Mouse (Mus musculus) lung, embryonic 15.5 days (tissue): ENCODE measurements at regions not wholly inside any gene's neighbourhood (a gene's known extent, or its start where the extent isn't known, plus 50 kb on each side); places are given as distances from the start of the nearest gene placed in this dataset.

Source experiments
- ATAC-seq: fragments of 200-750 bp; cut with Nextera tagmentation; 2 replicates; pipeline ENCODE4 v1.8.0; 2017; ENCODE audit warnings: moderate number of reproducible peaks, borderline replicate concordance; ENCODE audit not compliant: low FRiP score, low TSS enrichment; ENCODE audit errors: extremely low read depth
- H3K27ac ChIP-seq: fragments of 300-500 bp; sonication (generic); 2 replicates; pipeline ENCODE4 v1.5.1; 2015; ENCODE audit warnings: moderate library complexity, mild to moderate bottlenecking, inconsistent platforms
- H3K27me3 ChIP-seq: fragments of 300-500 bp; sonication (generic); 2 replicates; pipeline ENCODE4 v1.6.1; 2015; ENCODE audit warnings: inconsistent platforms
- H3K36me3 ChIP-seq: fragments of 300-500 bp; sonication (generic); 2 replicates; pipeline ENCODE4 v1.6.1; 2015; ENCODE audit warnings: inconsistent platforms
- H3K4me1 ChIP-seq: fragments of 300-500 bp; sonication (generic); 2 replicates; pipeline ENCODE4 v1.6.1; 2015; ENCODE audit warnings: inconsistent platforms
- H3K4me2 ChIP-seq: fragments of 300-500 bp; sonication (generic); 2 replicates; pipeline ENCODE4 v1.6.1; 2015; ENCODE audit warnings: inconsistent platforms, mild to moderate bottlenecking, moderate library complexity
- H3K4me3 ChIP-seq: fragments of 300-500 bp; sonication (generic); 2 replicates; pipeline ENCODE4 v1.5.1; 2015; ENCODE audit warnings: mild to moderate bottlenecking, inconsistent platforms
- H3K9ac ChIP-seq: fragments of 300-500 bp; sonication (generic); 2 replicates; pipeline ENCODE4 v1.6.1; 2015; ENCODE audit warnings: inconsistent platforms
- H3K9me3 ChIP-seq: fragments of 300-500 bp; sonication (generic); 2 replicates; pipeline ENCODE4 v1.6.1; 2016; ENCODE audit warnings: inconsistent platforms
- WGBS: fragments of 180-500 bp; shearing (Covaris S2); methylation state at CpG from one replicate; pipeline ENCODE4 v1.1.7; 2015; 5-methylcytosine and 5-hydroxymethylcytosine counted together

DNA sequence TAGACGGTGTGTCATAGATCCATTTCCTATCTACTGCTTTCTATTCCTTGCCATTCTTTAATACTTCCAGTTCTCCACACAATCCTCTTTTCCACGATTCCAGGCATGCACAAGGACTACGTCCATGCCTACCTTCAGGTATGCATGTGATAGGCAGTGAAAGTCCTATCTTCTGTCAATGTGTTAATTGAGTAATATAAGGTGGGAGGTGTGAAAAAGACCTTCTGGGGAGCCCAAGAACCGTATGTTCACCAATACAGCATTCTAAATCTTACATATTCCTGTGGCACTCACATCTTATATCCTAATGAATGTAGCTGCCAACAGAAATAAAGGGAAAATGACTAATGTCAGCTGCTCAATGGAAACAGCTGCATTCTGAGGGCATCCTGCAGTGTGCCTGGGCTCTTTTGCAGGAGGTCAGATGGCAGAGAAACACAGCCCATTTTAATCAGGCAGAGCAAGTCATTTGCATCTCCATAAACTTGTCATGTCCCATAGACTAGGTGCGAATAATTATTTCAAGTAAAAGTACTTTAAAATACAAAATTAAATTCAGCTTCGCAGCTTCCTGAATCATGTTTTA, 224.1 kb upstream of the Cwc22 start:
- H3K27me3 ChIP-seq, result no peaks in the 10 kb centered on the region
- 80% methylated on average over 6 of the region's 6 CpGs for WGBS
- no peak overlapping the region for H3K9ac ChIP-seq
- no peaks in the 10 kb centered on the region for H3K4me1 ChIP-seq
- H3K4me2 ChIP-seq, result no peak overlapping the region
- no peaks in the 10 kb centered on the region for H3K36me3 ChIP-seq
- no peak overlapping the region for H3K4me3 ChIP-seq
- H3K27ac ChIP-seq, result no peak overlapping the region
- no peak for ATAC-seq
- no peaks in the 10 kb centered on the region for H3K9me3 ChIP-seq

- Histone ChIP-seq H3K27ac (no peak overlapping the region), H3K4me3 (no peak overlapping the region), H3K4me1 (no peaks in the 10 kb centered on the region), H3K9ac (no peak overlapping the region), H3K9me3 (no peaks in the 10 kb centered on the region), H3K4me2 (no peak overlapping the region), H3K36me3 (no peaks in the 10 kb centered on the region), H3K27me3 (no peaks in the 10 kb centered on the region)
- no peak for ATAC-seq
- WGBS, result 34% methylated on average over 13 of the region's 13 CpGs
Measured at GRCm38 (mm10) chr2:78165429-78165828, 219.3 kb upstream of the Cwc22 start.

DNA sequence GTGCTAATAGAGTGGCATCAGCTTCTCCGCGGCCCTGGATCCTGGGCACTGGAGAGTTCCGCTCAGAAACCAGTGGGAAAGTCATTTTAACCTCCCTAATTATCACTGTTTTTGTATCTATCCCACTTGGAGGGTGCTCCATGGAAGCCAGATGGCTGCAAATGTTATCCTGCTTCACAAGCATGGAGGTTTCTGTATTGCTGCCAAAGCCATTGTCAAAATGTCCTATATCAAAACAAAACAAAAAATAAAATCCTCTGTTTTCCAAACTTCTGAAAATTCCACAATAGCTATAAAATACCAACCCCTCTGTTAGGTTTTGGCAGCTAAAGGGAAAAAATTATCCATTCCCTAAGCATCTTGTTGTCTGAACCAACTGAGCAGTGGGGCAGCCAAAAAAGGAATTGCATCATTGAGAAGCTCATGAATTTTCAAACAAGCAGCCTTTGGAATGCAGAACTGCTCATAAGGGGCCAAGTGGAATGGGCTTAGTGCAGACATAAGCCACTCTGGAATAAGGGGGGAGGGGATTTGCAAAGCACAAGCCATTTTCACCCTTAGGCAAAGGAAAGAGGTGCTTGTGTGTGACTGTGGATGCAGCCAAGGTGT, 213.8 kb upstream of the Cwc22 start:
- no peaks in the 10 kb centered on the region for H3K27me3 ChIP-seq
- H3K4me3 ChIP-seq, result no peak overlapping the region
- H3K4me2 ChIP-seq, result no peak overlapping the region
- ATAC-seq, result peak; percentile 96; the same call in 1 of the 2 replicates
- peaks cover 9% of the 10 kb centered on the region; the same call in 1 of the 2 replicates for H3K4me1 ChIP-seq
- 67% methylated on average over 3 of the region's 3 CpGs for WGBS
- no peak overlapping the region for H3K9ac ChIP-seq
- peak overlapping the region; percentile 70 for H3K27ac ChIP-seq
- no peaks in the 10 kb centered on the region for H3K9me3 ChIP-seq
- no peaks in the 10 kb centered on the region for H3K36me3 ChIP-seq

DNA sequence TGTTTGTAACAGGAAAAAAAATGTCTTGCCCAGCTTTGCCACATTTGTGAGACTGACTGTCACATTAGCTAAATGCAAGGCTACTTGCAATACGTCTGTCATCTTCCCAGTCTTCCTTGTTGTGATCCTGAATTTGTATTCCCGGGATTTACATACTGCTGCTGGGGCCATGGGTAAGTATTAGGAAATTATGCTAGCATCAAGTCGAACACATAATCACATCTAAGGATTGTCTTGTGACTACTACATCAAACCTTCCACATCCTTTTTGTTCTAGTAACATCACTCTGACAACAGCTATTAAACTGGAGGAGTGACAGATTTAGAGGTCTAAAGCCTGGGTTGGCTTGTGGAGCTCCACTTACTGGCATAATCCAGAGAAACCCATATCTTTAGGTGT, 164.2 kb upstream of the Cwc22 start:
- no peak overlapping the region for H3K4me2 ChIP-seq
- H3K4me1 ChIP-seq, result no peaks in the 10 kb centered on the region
- H3K27ac ChIP-seq, result no peak overlapping the region
- H3K9me3 ChIP-seq, result no peaks in the 10 kb centered on the region
- no peak overlapping the region for H3K9ac ChIP-seq
- WGBS, result 74% methylated on average over 3 of the region's 3 CpGs
- no peak for ATAC-seq
- H3K36me3 ChIP-seq, result no peaks in the 10 kb centered on the region
- H3K4me3 ChIP-seq, result no peak overlapping the region
- no peaks in the 10 kb centered on the region for H3K27me3 ChIP-seq

DNA sequence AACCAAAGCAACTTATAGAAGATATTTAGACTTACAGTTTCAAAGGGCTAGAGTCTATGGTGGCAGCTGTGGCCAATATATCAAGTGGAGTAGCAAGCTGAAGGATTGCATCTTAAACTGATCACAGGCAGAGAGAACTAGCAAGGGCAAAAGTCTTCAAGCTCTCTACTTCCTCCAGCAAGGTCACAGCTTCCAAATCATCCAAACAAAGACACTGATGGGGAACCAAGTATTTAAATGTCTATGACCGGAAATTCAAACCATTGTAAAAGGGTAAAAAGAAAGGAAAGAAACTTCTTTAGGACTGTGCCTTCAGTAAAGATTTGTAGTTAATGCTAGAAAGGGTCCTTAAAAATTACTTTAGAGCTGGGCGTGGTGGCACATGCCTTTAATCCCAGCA, 149.4 kb upstream of the Cwc22 start:
- H3K27me3 ChIP-seq, result no peaks in the 10 kb centered on the region
- WGBS, result 80% methylated on average over 2 of the region's 2 CpGs
- H3K36me3 ChIP-seq, result no peaks in the 10 kb centered on the region
- no peak overlapping the region for H3K4me2 ChIP-seq
- H3K4me3 ChIP-seq, result no peak overlapping the region
- no peaks in the 10 kb centered on the region for H3K9me3 ChIP-seq
- ATAC-seq, result no peak
- H3K9ac ChIP-seq, result no peak overlapping the region
- H3K4me1 ChIP-seq, result no peaks in the 10 kb centered on the region
- H3K27ac ChIP-seq, result no peak overlapping the region

- no peak overlapping the region for H3K4me3 ChIP-seq
- H3K36me3 ChIP-seq, result no peaks in the 10 kb centered on the region
- ATAC-seq, result no peak
- H3K9ac ChIP-seq, result no peak overlapping the region
- no peak overlapping the region for H3K27ac ChIP-seq
- no peak overlapping the region for H3K4me2 ChIP-seq
- no peaks in the 10 kb centered on the region for H3K4me1 ChIP-seq
- no peaks in the 10 kb centered on the region for H3K9me3 ChIP-seq
- no peaks in the 10 kb centered on the region for H3K27me3 ChIP-seq
Measured at GRCm38 (mm10) chr2:78094921-78095320, 148.7 kb upstream of the Cwc22 start.

DNA sequence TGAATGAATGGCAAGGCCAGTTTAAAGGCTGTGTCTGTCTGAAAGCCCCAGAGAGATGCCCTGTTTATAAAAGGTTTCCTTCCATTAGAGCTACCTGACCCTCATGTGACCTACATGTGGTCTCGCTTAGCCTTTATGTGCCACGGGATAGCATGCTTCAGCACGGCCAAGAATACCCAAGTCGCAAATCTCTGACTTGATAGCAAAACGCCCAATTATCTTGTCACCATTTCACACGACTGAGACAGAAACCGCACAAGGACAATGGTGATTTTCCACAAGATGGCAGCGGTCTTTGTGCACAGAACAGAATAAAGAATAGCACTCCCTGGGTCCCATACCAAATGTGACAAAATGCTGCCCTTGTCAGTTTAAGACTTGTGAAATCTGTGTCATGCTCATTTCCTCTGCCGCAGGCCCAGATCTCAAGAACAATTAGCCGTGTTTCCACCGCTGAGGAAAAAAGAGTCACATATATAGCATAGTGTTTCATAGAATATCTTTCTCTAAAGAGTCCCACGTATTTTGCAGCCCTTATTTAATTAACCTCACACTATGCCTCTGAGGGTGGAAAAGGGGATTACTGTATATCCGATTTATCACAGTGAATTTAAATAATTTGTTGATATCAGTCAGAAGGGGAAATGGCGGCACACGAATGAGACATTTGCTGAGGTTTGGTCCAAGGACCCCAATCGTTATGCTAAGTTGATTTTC, 118.3 kb upstream of the Cwc22 start:
- Histone ChIP-seq H3K27me3 (no peaks in the 10 kb centered on the region), H3K4me2 (no peak overlapping the region), H3K9me3 (no peaks in the 10 kb centered on the region), H3K36me3 (no peaks in the 10 kb centered on the region), H3K9ac (no peak overlapping the region), H3K4me1 (peaks cover 10% of the 10 kb centered on the region; the same call in 1 of the 2 replicates), H3K4me3 (no peak overlapping the region), H3K27ac (no peak overlapping the region)
- 69% methylated on average over 16 of the region's 16 CpGs for WGBS
- no peak for ATAC-seq

DNA sequence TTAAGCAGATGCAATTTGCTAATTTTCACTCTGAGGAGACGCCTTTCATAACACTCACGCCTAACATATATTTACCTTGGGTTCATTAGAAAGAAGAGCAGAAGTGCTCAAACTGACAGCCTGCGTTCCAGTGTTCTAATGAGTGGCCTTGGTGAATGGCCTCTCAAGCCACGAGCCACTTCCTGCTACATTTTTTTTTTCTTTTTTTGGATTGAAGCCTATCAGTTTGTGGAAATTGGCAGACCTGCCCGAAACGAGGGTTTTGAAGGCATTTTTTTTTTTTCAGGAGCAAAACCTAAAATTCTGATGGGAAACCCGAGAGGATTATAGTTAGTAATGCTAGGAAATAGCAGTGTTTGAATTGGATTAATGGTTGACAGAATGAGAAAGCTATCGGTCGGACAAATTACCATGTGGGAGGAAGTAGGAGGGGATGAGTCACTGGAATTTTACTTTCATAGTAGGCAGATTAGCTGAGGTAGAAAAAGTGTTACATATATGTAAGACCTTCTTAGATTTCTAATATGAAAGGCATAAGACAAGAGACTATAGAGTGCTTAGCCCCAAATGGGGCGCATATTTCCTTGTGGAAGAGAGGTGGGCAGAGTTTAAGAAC, 113.7 kb upstream of the Cwc22 start:
- no peaks in the 10 kb centered on the region for H3K9me3 ChIP-seq
- no peaks in the 10 kb centered on the region for H3K27me3 ChIP-seq
- H3K27ac ChIP-seq, result peak overlapping the region; percentile 33
- H3K4me1 ChIP-seq, result peaks cover 10% of the 10 kb centered on the region; the same call in 1 of the 2 replicates
- ATAC-seq, result no peak
- H3K36me3 ChIP-seq, result no peaks in the 10 kb centered on the region
- H3K9ac ChIP-seq, result no peak overlapping the region
- H3K4me2 ChIP-seq, result peak overlapping the region; percentile 29
- 37% methylated on average over 10 of the region's 10 CpGs for WGBS
- H3K4me3 ChIP-seq, result peak overlapping the region; percentile 0; the same call in 1 of the 2 replicates

- no peak overlapping the region for H3K27ac ChIP-seq
- H3K9ac ChIP-seq, result no peak overlapping the region
- H3K36me3 ChIP-seq, result no peaks in the 10 kb centered on the region
- no peaks in the 10 kb centered on the region for H3K9me3 ChIP-seq
- ATAC-seq, result no peak
- H3K4me3 ChIP-seq, result no peak overlapping the region
- no peaks in the 10 kb centered on the region for H3K27me3 ChIP-seq
- H3K4me2 ChIP-seq, result no peak overlapping the region
- H3K4me1 ChIP-seq, result peaks cover 10% of the 10 kb centered on the region; the same call in 1 of the 2 replicates
- WGBS, result 71% methylated on average over 2 of the region's 2 CpGs
Measured at GRCm38 (mm10) chr2:78058988-78059387, 112.8 kb upstream of the Cwc22 start.

DNA sequence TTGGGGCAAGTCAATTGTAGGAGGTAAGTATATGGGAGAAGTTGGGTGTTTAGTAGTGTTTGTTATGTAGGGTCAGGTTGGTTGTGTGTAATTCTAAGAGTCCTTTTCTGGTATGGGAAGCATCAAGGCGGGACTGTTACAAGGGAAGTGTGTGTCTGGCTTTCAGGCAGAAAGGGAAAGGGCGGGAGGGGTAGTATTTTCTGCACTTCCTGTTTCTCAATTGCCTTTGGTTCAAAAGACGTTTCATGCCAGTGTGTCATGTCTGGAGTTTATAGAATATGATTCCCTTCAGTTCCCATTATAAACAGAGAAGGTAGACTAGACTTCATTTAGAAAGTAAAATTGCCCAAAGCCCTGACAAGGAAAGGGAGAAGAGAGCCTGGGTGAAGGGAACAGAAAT, 107.7 kb upstream of the Cwc22 start:
- H3K36me3 ChIP-seq, result no peaks in the 10 kb centered on the region
- 54% methylated on average over 3 of the region's 3 CpGs for WGBS
- no peak for ATAC-seq
- no peak overlapping the region for H3K9ac ChIP-seq
- H3K27ac ChIP-seq, result no peak overlapping the region
- H3K4me2 ChIP-seq, result no peak overlapping the region
- H3K9me3 ChIP-seq, result no peaks in the 10 kb centered on the region
- H3K4me1 ChIP-seq, result peaks cover 8% of the 10 kb centered on the region
- H3K4me3 ChIP-seq, result no peak overlapping the region
- no peaks in the 10 kb centered on the region for H3K27me3 ChIP-seq

DNA sequence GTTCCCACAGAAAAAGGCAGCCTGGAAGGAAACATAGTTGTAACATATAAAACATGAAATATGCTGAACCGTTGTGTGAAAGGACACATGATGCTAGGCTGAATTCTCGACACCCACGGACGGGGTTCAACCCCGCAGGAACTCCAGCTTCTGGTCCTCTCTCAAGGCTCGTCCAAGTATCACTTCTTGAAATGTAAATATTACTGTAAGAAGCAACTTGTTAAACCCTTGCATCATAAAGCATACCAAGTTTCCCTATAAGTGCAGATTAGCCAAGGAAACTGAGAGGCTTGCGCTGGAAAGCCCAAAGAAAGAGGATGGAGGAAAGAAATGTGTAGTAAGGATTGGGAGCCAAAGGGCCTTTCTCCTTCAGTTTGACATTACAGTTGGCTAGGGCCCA, 104.4 kb upstream of the Cwc22 start:
- H3K4me3 ChIP-seq, result no peak overlapping the region
- no peak overlapping the region for H3K27ac ChIP-seq
- H3K4me1 ChIP-seq, result peaks cover 13% of the 10 kb centered on the region
- H3K9ac ChIP-seq, result no peak overlapping the region
- WGBS, result 49% methylated on average over 7 of the region's 7 CpGs
- H3K27me3 ChIP-seq, result no peaks in the 10 kb centered on the region
- no peaks in the 10 kb centered on the region for H3K36me3 ChIP-seq
- H3K9me3 ChIP-seq, result no peaks in the 10 kb centered on the region
- no peak for ATAC-seq
- H3K4me2 ChIP-seq, result no peak overlapping the region
